Mouse (Mus musculus): ENCODE results near the gene Osbpl11. TPM values are rescaled to one million over a fixed set of nuclear protein-coding genes. Genes with fewer than 3 reads are reported as not detected.

Osbpl11 gene
- polyA plus RNA-seq, 1 experiment from 2014 or later = 17.8 TPM

- Histone ChIP-seq H3K4me1 (replicated peaks; ENCODE audit: insufficient read depth, low read length) (peaks cover 9% of the 10 kb centered on the region), H3K27ac (peak overlapping the region; percentile 97), H3K9ac (ENCODE audit: low read depth, low read length) (peak overlapping the region; percentile 99), H3K9me3 (replicated peaks; ENCODE audit: low read length) (no peaks in the 10 kb centered on the region), H3K27me3 (ENCODE audit: insufficient read depth, low read length) (no peaks in the 10 kb centered on the region), H3K36me3 (ENCODE audit: insufficient read depth, low read length) (no peaks in the 10 kb centered on the region), H3K4me3 (replicated peaks; ENCODE audit: low read depth, low read length) (peak overlapping the region; percentile 93), H3K4me2 (ENCODE audit: low read length) (peak overlapping the region; percentile 76)
- peak; percentile 56 for DNase-seq (ENCODE audit: low spot score)
- peak; percentile 22; the same call in 1 of the 2 replicates for TF ChIP-seq CTCF (IDR thresholded peaks at IDR 0.05; ENCODE audit: low read depth)
- under 1% methylated on average over 59 of the region's 59 CpGs for WGBS
- ATAC-seq (replicated peaks; ENCODE audit: low FRiP score, low read depth) = peak; percentile 84
Measured at GRCm38 (mm10) chr16:33185261-33186046, 583 bp downstream of the Osbpl11 start.

GRCm38 (mm10) chr16:33186134-33186533 is 1.3 kb downstream of the Osbpl11 start:
- no peaks in the 10 kb centered on the region for H3K9me3 ChIP-seq (replicated peaks; ENCODE audit: low read length)
- TF ChIP-seq CTCF (IDR thresholded peaks at IDR 0.05; ENCODE audit: low read depth) = no peak
- H3K27ac ChIP-seq = no peak overlapping the region
- no peaks in the 10 kb centered on the region for H3K36me3 ChIP-seq (ENCODE audit: insufficient read depth, low read length)
- H3K4me1 ChIP-seq (replicated peaks; ENCODE audit: insufficient read depth, low read length) = peaks cover 9% of the 10 kb centered on the region
- DNase-seq (ENCODE audit: low spot score) (no peak), ATAC-seq (replicated peaks; ENCODE audit: low FRiP score, low read depth) (no peak)
- 13% methylated on average over 4 of the region's 4 CpGs for WGBS
- no peaks in the 10 kb centered on the region for H3K27me3 ChIP-seq (ENCODE audit: insufficient read depth, low read length)
- H3K4me2 ChIP-seq (ENCODE audit: low read length) = peak overlapping the region; percentile 76
- H3K9ac ChIP-seq (ENCODE audit: low read depth, low read length) = peak overlapping the region; percentile 99
- peak overlapping the region; percentile 93 for H3K4me3 ChIP-seq (replicated peaks; ENCODE audit: low read depth, low read length)

GRCm38 (mm10) chr16:33188076-33188475 is 3.2 kb downstream of the Osbpl11 start:
- TF ChIP-seq CTCF (IDR thresholded peaks at IDR 0.05; ENCODE audit: low read depth) = no peak

GRCm38 (mm10) chr16:33191671-33192091 is 6.8 kb downstream of the Osbpl11 start:
- peak overlapping the region; percentile 39; the same call in 1 of the 2 replicates for H3K27ac ChIP-seq
- H3K4me3 ChIP-seq (replicated peaks; ENCODE audit: low read depth, low read length) = no peak overlapping the region
- ATAC-seq (replicated peaks; ENCODE audit: low FRiP score, low read depth) (0 out of 2 replicates have a peak, but pooled peaks have one; percentile 52), DNase-seq (ENCODE audit: low spot score) (peak; percentile 61)
- no peaks in the 10 kb centered on the region for H3K36me3 ChIP-seq (ENCODE audit: insufficient read depth, low read length)
- 83% methylated on average over 2 of the region's 2 CpGs for WGBS
- TF ChIP-seq CTCF (IDR thresholded peaks at IDR 0.05; ENCODE audit: low read depth) = no peak
- H3K9me3 ChIP-seq (replicated peaks; ENCODE audit: low read length) = no peaks in the 10 kb centered on the region
- H3K27me3 ChIP-seq (ENCODE audit: insufficient read depth, low read length) = no peaks in the 10 kb centered on the region
- H3K4me1 ChIP-seq (replicated peaks; ENCODE audit: insufficient read depth, low read length) = peaks cover 9% of the 10 kb centered on the region
- H3K4me2 ChIP-seq (ENCODE audit: low read length) = no peak overlapping the region
- no peak overlapping the region for H3K9ac ChIP-seq (ENCODE audit: low read depth, low read length)

More at GRCm38 (mm10) chr16:33188076-33188475, 3.2 kb downstream of the Osbpl11 start:
- Histone ChIP-seq H3K9ac (ENCODE audit: low read depth, low read length) (no peak overlapping the region), H3K4me3 (replicated peaks; ENCODE audit: low read depth, low read length) (no peak overlapping the region), H3K36me3 (ENCODE audit: insufficient read depth, low read length) (no peaks in the 10 kb centered on the region), H3K27ac (no peak overlapping the region), H3K9me3 (replicated peaks; ENCODE audit: low read length) (no peaks in the 10 kb centered on the region), H3K27me3 (ENCODE audit: insufficient read depth, low read length) (no peaks in the 10 kb centered on the region), H3K4me1 (replicated peaks; ENCODE audit: insufficient read depth, low read length) (peaks cover 9% of the 10 kb centered on the region), H3K4me2 (ENCODE audit: low read length) (no peak overlapping the region)
- ATAC-seq (replicated peaks; ENCODE audit: low FRiP score, low read depth) (no peak), DNase-seq (ENCODE audit: low spot score) (no peak)
- WGBS = 48% methylated on average over 3 of the region's 3 CpGs

- Histone ChIP-seq H3K4me1 (replicated peaks; ENCODE audit: insufficient read depth, low read length) (peaks cover 6% of the 10 kb centered on the region), H3K9ac (ENCODE audit: low read depth, low read length) (no peak overlapping the region), H3K27me3 (ENCODE audit: insufficient read depth, low read length) (no peaks in the 10 kb centered on the region), H3K4me3 (replicated peaks; ENCODE audit: low read depth, low read length) (no peak overlapping the region), H3K36me3 (ENCODE audit: insufficient read depth, low read length) (no peaks in the 10 kb centered on the region), H3K27ac (peak overlapping the region; percentile 39; the same call in 1 of the 2 replicates), H3K9me3 (replicated peaks; ENCODE audit: low read length) (no peaks in the 10 kb centered on the region), H3K4me2 (ENCODE audit: low read length) (no peak overlapping the region)
- DNase-seq (ENCODE audit: low spot score) (no peak), ATAC-seq (replicated peaks; ENCODE audit: low FRiP score, low read depth) (no peak)
- no peak for TF ChIP-seq CTCF (IDR thresholded peaks at IDR 0.05; ENCODE audit: low read depth)
- 77% methylated on average over 2 of the region's 2 CpGs for WGBS
Measured at GRCm38 (mm10) chr16:33192280-33192679, 7.4 kb downstream of the Osbpl11 start.

- Histone ChIP-seq H3K9ac (ENCODE audit: low read depth, low read length) (no peak overlapping the region), H3K27ac (no peak overlapping the region), H3K4me1 (replicated peaks; ENCODE audit: insufficient read depth, low read length) (no peaks in the 10 kb centered on the region), H3K9me3 (replicated peaks; ENCODE audit: low read length) (no peaks in the 10 kb centered on the region), H3K4me2 (ENCODE audit: low read length) (no peak overlapping the region), H3K36me3 (ENCODE audit: insufficient read depth, low read length) (peaks cover 3% of the 10 kb centered on the region; the same call in 1 of the 2 replicates), H3K4me3 (replicated peaks; ENCODE audit: low read depth, low read length) (no peak overlapping the region), H3K27me3 (ENCODE audit: insufficient read depth, low read length) (no peaks in the 10 kb centered on the region)
- ATAC-seq (replicated peaks; ENCODE audit: low FRiP score, low read depth) = no peak
- peak; percentile 91 for TF ChIP-seq CTCF (IDR thresholded peaks at IDR 0.05; ENCODE audit: low read depth)
- DNase-seq (ENCODE audit: low spot score) = peak; percentile 80
- WGBS = 19% methylated on average over 2 of the region's 2 CpGs
Measured at GRCm38 (mm10) chr16:33193649-33194048, 8.8 kb downstream of the Osbpl11 start.

Data from kidney, postnatal 0 days (tissue).